Mouse (Mus musculus) thymus, postnatal 4 days (tissue): ENCODE data around the gene Cdc45.
A peak's percentile ranks its signal among the peaks of the same experiment; 100 is the strongest.

Source experiments
- DNase-seq: peaks from one replicate; pipeline ENCODE4 v3.0.0; 2021

The Cdc45 gene

GRCm38 (mm10) chr16:18788627-18789406 is 23.0 kb downstream of the Cdc45 start:
- no peak for DNase-seq

GRCm38 (mm10) chr16:18786652-18787051 is 25.1 kb downstream of the Cdc45 start:
- no peak for DNase-seq

DNA sequence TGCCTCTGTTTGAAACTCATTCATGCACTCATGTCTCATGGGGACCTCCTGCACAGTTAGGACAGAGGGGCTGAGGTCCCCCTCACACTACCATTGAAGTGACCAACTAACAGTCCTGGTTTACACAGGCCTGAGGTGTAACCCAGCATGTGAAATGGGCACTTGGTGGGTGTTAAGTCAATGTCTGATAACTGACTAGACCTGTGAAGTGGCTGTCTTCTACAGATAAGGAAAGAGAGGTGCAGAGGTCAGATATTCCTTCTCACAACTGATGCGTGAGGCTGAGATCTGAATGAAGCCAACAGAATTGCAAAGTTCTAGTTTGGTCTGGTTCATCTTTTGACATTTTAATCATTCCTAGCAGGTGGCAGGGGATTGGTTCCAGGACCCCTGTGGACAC is 26.3 kb downstream of the Cdc45 start:
- no peak for DNase-seq

DNA sequence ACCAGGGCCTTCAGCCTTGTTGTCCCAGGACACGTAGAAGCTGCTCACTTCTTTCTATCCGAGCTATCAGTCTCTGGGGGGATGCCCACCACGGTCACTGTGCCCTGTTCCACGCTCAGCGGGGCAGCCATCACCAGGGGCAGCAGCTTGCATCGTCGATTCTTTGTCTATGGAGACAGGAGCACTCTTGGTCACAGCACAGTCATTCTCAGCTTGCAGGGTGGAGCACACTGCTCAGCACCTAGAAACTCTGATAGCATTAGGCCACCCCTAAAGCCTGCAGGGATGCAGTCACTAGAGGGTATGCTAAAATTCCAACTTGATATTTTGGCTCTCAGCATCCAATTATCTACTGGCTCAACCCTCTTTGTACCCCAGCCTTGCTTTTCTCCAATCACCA is 26.8 kb downstream of the Cdc45 start:
- DNase-seq: no peak

- DNase-seq: no peak
Observed at GRCm38 (mm10) chr16:18781810-18782209, 30.0 kb downstream of the Cdc45 start.

GRCm38 (mm10) chr16:18778461-18778860 is 33.3 kb downstream of the Cdc45 start:
- DNase-seq: no peak

DNA sequence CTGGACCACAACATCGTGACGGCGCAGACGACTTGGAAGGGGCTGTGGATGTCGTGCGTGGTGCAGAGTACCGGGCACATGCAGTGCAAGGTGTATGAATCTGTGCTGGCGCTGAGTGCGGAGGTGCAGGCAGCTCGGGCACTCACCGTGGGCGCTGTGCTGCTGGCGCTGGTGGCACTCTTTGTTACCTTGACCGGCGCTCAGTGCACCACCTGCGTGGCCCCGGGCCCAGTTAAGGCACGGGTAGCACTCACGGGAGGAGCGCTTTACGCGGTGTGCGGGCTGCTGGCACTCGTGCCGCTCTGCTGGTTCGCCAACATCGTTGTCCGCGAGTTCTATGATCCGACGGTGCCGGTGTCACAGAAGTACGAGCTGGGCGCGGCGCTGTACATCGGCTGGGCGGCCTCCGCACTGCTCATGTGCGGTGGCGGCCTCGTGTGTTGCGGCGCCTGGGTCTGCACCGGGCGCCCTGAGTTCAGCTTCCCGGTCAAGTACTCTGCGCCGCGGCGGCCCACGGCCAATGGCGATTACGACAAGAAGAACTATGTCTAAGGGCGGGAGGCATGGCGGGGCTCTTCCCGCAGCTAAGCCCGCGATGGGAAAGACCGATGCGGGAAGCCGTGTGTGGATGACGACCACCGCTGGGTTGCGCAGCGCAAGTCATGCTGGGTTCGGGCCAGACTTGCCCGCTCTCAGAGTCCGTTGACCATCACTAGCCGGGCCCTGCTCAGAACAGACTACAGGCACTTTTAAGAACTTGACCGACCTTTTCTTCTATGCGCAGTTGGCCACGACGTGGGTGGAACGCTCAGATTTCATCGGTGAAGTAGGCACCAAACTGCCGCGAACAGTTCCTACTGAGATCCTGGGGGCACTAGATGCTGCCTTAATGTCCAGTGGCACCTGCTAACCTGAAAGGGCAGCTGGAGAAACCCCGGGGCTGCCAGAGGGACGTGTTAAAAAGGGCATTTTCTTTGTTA is 34.4 kb downstream of the Cdc45 start:
- peak; percentile 30 for DNase-seq

GRCm38 (mm10) chr16:18776556-18777100 is 35.2 kb downstream of the Cdc45 start, which contains the start of gene Cldn5:
Gene Cldn5, plus strand, starts transcription at chr16:18776847.
- DNase-seq: peak; percentile 21

- DNase-seq: no peak
Observed at GRCm38 (mm10) chr16:18775621-18776555, 35.9 kb downstream of the Cdc45 start.

DNA sequence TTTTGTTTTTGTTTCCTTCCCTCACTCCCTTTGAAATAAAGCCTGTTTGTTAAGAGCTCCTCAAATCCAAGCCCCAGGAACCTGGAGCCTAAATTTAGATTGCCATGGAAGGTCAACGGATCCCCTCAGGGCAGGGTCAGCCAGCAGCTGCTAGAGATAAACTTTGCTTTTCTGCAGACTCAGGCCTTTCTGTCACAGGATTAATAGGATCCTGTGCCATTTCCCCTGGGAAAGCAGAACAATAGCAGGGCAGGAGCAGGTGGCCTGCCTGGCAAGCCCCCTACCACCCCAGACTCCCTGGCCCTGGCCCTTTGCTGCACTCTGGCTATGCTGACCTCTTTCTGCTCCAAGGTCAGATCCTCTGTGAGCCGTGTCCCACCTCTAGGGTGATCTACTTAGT is 37.9 kb downstream of the Cdc45 start:
- no peak for DNase-seq

GRCm38 (mm10) chr16:18769501-18769900 is 42.3 kb downstream of the Cdc45 start:
- no peak for DNase-seq

DNA sequence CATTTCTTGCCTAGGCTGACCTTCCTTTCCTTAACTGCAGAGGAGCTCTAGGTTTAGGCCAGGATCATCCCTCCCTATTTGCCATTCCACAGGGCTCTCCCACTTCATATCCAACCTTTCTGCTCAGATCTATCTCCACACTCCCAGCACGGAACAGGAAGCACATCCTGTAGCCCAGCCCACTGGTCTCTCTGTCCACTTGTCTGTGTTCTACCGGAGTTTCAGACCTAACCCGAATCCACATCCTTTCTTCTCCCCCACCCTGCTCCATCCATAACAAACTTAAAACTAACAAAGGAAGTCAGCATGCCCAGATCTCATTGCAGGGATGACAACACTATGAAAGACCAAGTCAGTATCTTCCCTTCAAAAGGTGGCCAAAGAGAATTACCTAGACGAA is 45.4 kb downstream of the Cdc45 start:
- no peak for DNase-seq

- DNase-seq: no peak
Observed at GRCm38 (mm10) chr16:18762960-18763359, 48.8 kb downstream of the Cdc45 start.

DNA sequence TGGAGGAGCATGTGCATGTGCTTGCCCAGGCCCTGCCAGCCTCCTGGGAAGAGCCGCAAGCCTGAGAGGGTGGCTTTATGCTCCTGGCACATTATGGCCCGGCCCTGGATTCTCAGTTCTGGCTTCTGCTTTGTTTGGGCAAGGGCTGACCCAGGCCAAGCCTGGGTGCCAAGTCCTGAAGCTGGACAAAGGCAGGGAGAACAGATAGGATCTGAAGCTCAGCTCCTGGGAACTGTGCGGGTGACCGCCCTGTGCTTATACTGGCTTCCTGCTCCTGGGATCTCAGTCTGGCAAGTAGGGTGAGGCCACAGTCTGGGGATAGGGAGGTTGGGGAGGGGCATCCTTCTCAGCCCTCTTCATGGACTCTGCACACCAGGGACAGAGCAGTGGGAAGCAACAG is 50.1 kb downstream of the Cdc45 start:
- DNase-seq: no peak

GRCm38 (mm10) chr16:18751885-18752499 is 59.8 kb downstream of the Cdc45 start:
- DNase-seq: no peak

- DNase-seq: no peak
Observed at GRCm38 (mm10) chr16:18751101-18751500, 60.7 kb downstream of the Cdc45 start.

GRCm38 (mm10) chr16:18746268-18747122 is 65.3 kb downstream of the Cdc45 start:
- DNase-seq: no peak

- no peak for DNase-seq
Observed at GRCm38 (mm10) chr16:18738303-18738702, 73.5 kb downstream of the Cdc45 start.

DNA sequence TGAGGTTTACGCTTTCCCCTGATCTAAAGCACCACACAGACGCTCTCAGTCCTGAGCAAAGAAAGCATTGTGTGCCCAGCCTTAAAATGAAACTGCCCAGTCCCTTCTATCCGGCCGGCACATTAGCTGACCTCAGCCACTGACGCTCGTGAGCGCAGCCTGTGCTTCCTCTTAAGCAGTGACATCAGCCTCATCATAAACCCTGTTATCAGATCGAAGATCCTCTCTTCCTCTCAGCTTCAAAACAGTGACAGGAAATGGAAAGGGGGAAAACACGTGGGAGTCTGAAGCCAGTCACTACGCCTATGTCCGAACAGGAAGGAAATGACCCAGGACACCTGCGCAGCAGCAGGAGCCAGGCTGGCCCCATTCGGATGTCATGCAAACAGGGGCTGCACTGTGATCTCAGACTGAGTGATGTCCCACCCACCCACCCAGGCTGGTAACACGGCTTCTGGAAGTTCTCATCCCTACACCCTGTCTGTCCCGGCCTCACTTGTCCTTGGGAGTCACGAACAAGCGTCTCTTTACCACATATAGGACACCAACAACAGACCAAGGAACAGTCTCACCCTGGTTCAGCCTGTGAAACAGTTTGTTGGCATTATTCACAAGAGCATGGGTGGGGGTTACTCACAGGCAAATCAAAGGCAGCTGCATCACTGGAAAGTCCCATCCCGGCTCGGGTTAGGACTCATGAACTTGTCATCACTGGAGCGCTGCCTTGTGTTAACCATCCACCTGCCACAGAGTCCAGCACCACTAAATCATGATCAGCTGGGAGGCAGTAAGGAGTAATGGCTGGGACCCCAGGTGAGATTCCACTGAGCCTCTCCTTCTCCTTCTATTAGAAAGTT is 78.5 kb downstream of the Cdc45 start:
- DNase-seq: no peak

DNA sequence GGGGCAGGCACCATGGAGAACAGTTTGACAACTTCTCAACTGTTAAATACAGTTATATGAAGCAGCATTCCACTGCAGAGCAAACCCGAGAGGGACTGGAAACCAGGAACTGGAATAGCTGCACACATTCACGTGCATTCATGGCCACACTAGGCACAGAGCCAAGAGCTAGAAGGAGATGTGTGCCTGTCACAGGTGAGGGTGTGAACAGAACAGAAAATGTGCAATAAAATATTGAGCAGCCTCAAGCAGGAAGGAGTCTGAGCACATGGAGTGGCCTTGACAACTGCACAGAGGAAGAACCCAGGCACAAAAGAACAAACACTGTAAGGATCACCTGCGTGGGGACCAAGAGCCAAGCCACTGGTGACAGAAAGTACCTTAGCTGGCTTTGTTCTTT is 81.1 kb downstream of the Cdc45 start:
- no peak for DNase-seq
